Mouse (Mus musculus) kidney, adult 2 months (tissue): ENCODE measurements around the gene Spag4.
"Not testable (repeated sequence)": the region's sequence is repeated elsewhere in the genome, so short reads cannot be mapped to it uniquely, and the experiment has no call there.

ENCODE experiments used
- CTCF ChIP-seq: fragments of 200-500 bp; conservative IDR thresholded peaks from 2 replicates; pipeline ENCODE4 v1.5.1; 2011; ENCODE audit warnings: low read depth, mild to moderate bottlenecking, control low read depth, low read length, moderate library complexity, mixed read lengths; ENCODE audit not compliant: insufficient read depth, insufficient read length
- POLR2A ChIP-seq: fragments of 200-500 bp; IDR thresholded peaks from one replicate; pipeline ENCODE4 v1.6.1; 2011; ENCODE audit warnings: low read depth, low read length, control low read depth

DNA sequence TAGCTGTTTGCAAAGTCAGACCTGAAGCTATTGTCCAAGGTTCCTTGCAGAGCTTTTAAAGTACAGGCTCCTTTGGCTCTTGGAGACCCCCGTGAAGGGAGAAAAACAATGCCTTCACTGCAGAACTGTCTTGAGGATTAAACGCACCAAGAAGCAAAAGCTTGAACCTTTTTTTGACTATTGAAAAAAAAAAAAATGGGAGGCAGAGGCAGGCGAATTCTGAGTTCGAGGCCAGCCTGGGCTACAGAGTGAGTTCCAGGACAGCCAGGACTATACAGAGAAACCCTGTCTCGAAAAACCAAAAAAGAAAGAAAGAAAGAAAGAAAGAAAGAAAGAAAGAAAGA lies 47.1 kb downstream of the Spag4 start:
- TF ChIP-seq CTCF, POLR2A: not testable (repeated sequence)
